Mouse (Mus musculus): ENCODE measurements around the gene Gpbp1.

Gene Gpbp1

DNA sequence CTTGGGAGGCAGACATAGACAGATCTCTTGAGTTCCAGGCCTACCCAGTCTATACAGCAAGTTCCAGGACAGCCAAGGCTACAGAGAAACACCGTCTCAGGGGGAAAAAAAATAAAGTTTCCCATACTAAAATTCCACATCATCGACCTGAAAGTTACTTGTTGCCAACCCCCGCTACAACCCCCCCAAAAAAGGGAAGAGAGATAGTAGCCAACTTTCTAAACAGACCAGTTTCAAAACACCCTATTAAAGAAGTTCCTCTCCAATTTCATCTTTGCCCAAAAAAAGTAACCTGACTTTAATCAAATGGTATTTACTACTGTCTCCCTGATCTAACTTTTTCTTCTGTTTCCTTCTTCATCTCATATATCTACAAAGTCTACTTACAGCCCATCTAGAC lies 22.6 kb downstream of the Gpbp1 start:
- no peak for DNase-seq (ENCODE audit: low spot score)

- peak; percentile 41 for DNase-seq (ENCODE audit: low spot score)
Observed at GRCm38 (mm10) chr13:111461424-111461823, 28.5 kb downstream of the Gpbp1 start.

- DNase-seq (ENCODE audit: low spot score) = no peak
Observed at GRCm38 (mm10) chr13:111456790-111457189, 33.1 kb downstream of the Gpbp1 start.

DNA sequence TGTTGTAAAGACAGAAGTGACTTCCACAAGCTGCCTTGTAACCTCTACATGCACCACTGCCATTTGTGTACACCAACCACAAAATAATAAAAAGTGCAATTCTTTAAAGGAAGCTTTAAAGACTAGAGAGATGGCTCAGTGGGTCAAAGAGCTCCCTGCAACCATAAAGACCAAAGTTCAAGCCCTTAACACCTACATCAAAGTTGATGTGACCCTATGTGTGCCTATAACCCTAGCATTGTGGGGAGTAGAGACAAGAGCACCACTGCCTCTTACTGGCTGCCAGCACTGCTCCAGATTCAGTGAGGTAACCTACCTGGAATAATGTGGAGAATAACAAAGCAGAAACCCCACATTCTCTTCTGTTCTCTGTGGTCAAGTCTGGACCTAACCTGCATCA lies 45.6 kb downstream of the Gpbp1 start:
- DNase-seq (ENCODE audit: low spot score) = no peak

GRCm38 (mm10) chr13:111431174-111431573 lies 58.7 kb downstream of the Gpbp1 start:
- DNase-seq (ENCODE audit: low spot score) = no peak

- no peak for DNase-seq (ENCODE audit: low spot score)
Observed at GRCm38 (mm10) chr13:111421330-111421729, 68.6 kb downstream of the Gpbp1 start.

DNA sequence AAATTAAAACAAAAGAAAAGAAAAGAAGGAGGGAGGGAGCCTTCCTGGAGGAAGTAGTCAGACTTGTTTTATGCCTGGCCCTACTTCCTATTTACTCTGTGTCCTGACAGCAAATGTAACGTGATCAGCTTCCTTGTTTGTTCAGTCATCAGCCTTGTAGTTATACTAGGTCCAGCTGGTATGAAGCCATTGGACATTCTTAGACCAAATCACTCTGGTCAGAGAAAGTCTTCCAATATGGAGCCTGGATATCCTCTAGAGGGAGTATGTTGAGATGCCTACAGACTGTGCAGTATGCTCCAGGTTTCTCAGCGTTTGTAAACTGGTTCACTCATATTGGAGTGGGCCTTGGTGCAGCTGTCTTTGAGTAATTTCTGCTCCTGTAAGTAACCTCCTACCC lies 71.8 kb downstream of the Gpbp1 start:
- no peak for DNase-seq (ENCODE audit: low spot score)

DNA sequence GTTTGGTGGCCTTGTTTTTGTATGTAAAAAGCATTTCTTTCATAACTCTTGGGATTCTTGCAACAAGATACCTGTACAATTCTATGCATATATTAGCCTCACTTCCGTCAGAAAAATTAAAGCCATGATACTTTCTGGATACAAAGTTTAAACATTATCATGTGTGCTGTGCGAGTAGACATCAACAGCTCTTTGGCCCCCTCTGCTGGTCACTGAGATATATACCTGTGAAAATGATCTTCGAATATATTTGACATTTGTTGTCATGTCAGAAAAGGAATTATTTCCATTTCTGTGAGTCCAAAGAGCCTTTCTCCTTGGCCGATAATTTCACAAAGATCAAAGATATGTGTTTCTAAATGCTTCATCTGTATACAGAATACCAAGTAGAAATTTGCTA lies 76.8 kb downstream of the Gpbp1 start:
- peak; percentile 55 for DNase-seq (ENCODE audit: low spot score)

- DNase-seq (ENCODE audit: low spot score) = peak; percentile 29
Observed at GRCm38 (mm10) chr13:111410831-111411230, 79.1 kb downstream of the Gpbp1 start.

GRCm38 (mm10) chr13:111406859-111407389 lies 83.0 kb downstream of the Gpbp1 start:
- no peak for DNase-seq (ENCODE audit: low spot score)

GRCm38 (mm10) chr13:111405956-111406355 lies 84.0 kb downstream of the Gpbp1 start:
- no peak for DNase-seq (ENCODE audit: low spot score)

- no peak for DNase-seq (ENCODE audit: low spot score)
Observed at GRCm38 (mm10) chr13:111397600-111398151, 92.2 kb downstream of the Gpbp1 start.

- DNase-seq (ENCODE audit: low spot score) = no peak
Observed at GRCm38 (mm10) chr13:111397061-111397460, 92.8 kb downstream of the Gpbp1 start.

- DNase-seq (ENCODE audit: low spot score) = no peak
Observed at GRCm38 (mm10) chr13:111395528-111395927, 94.4 kb downstream of the Gpbp1 start.

DNA sequence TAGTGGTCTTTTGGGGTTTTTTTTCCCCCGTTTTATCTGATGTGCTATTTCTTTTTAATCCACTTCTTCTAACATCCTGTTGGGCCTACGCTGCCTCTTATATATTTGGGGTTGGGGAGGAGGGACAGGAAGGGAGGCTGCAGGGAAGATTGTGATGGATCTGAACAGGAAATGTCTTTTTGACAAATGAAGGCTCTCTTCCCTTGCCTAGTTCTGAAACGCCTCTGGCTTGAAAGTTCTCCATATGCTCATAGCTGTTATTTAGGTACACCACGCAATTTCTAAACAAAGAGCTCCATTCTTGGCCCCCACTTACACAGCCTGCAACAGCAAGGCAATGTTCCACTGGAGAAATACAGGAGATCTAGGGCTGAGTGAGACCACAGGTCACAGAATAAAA lies 95.0 kb downstream of the Gpbp1 start:
- no peak for DNase-seq (ENCODE audit: low spot score)

DNA sequence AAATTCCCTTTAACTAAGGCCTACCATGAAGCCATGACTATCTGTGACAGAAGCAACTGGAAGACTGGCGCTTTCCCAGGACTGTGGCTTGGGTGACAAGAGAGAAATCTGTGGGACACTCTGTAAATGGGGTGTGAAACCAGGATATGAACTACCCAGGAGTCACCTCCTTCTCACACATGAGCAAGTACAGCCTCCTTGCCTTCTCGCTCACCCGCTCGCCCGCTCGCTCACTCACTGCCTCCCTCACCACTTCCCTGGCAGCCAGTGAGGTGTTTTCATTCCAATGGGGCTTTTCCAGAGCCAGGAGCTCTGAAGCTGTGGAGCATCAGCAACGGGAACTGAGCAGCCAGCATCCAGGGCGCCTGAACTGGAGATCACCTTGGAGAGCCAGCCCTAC lies 95.6 kb downstream of the Gpbp1 start:
- DNase-seq (ENCODE audit: low spot score) = no peak

DNA sequence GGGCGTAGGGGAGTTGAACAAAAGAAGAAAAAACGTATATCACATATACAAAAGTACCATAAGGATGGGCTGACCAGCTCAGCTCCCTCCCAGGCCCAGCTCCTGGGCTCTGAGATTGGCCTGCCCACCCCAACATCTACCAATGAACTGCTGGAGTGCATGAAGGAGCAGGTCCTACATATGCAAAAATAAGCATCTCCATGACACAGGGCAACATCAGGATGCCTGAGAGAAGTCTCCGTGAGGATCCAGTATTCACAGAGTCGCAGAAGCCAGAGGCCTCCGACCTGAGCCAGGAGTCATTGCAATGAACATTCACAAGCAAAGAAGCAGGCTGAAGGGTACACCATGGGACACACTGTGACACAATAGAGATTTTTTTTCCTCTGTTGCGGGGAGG lies 96.5 kb downstream of the Gpbp1 start:
- DNase-seq (ENCODE audit: low spot score) = no peak

GRCm38 (mm10) chr13:111391426-111391825 lies 98.5 kb downstream of the Gpbp1 start:
- no peak for DNase-seq (ENCODE audit: low spot score)

DNA sequence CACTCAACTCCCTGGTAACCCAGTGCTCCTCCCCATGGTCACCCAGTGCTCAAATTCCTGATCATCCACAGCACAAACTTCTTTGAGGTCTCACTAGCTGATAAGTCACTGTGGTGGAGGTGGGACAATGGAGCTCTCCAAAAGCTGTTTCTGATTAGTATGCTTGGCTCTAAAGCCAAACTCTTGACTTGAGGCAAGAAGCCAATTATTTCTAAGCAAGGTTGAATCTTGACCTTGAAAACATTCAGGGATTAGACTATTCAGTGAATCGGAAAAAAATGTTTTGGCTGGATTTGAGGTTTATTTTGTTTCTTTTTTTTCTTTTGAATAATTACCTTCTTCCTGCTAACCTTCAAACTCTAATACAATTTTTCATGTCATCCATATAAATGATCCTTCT lies 98.9 kb downstream of the Gpbp1 start:
- no peak for DNase-seq (ENCODE audit: low spot score)

GRCm38 (mm10) chr13:111384011-111384985 lies 105.6 kb downstream of the Gpbp1 start:
- no peak for DNase-seq (ENCODE audit: low spot score)

Data from c-Kit-positive CD71-positive TER-119-positive erythroid progenitor cells, embryonic 14.5 days (primary cell).